Mouse (Mus musculus) thymus, postnatal 36 days (tissue): ENCODE results near the gene Gm6882.
"Not testable (repeated sequence)": the region's sequence is repeated elsewhere in the genome, so short reads cannot be mapped to it uniquely, and the experiment has no call there.

Source experiments
- DNase-seq, 2 experiments: peaks; one replicate each; pipeline ENCODE4 v3.0.0; 2022; ENCODE audit warnings: mixed read lengths in 2 of 2

Gm6882 gene

DNA sequence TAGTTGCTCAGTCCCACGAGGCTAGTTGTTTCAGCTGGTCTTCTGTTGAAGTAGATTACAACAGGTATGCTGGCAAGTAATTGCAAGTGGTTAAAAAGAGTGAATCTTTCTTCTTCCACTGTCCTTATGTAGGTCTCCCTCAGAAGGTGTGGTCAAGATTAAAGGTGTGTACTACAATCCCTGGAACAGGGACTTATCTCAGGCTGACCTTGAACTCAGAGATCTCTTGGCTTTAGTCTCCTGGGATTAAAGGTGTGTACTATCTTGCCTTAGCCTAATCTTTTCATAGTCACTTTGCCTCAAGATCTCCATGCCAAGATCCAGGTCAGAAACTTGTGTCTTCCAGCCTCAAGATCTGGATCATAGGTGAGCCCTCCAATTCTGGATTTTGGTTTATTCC lies at the start of gene Gm6882:
Gene Gm6882, minus strand, starts transcription at position 101 of the 400 bp plus-strand sequence.
- DNase-seq = not testable (repeated sequence)
